Mouse (Mus musculus) G1E-ER4 (cell line): ENCODE measurements around the gene A330070K13Rik. TPM values are rescaled to one million over a fixed set of nuclear protein-coding genes. Genes with fewer than 3 reads are reported as not detected.

Source experiments
- GATA1 ChIP-seq: IDR thresholded peaks from one replicate; pipeline ENCODE4 v1.8.0; 2012; ENCODE audit warnings: low read length, inconsistent platforms
- polyA plus RNA-seq: library from polyadenylated mRNA; stranded (reverse); fragments of >175 nt; gene quantifications from 2 replicates; pipeline ENCODE4 v1.2.3, GENCODE M21; 2012

Gene A330070K13Rik
- not detected in 2 replicates for polyA plus RNA-seq

DNA sequence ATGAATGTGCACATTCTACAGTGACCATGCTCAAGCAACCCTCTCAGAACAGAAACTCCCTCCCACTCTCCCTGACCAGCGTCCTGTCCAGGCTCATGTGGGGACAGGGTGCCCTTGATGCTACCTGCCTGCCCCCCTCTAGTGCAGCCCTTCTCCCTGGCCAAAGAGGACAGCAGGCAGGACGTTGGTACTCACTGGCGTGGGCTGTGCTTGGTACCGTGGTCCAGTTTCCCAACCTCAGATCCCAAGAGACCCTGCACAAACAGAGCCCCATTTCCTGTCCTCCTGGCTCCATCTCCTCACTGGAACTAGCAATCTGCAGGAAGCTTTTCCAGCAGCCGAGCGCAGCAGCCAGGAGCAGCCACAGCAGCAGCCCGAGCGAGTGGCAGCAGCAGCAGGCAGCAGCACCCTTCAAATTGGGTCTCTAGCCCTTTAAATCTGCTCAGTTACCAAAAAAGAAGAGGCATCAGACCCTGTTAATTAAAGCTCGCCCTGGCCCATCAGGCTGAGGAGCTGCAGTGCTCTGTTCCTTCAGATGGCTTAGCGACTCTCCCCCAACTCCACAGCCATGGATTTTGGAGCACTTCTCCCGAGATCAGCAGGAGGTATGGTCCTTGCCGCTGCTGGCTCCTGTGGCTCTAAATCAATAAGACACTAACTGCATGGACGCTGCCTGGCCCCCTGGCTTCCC lies at the start of gene A330070K13Rik:
Gene A330070K13Rik (minus strand): TSS at position 410 of the 691 bp plus-strand sequence.
- no peak for TF ChIP-seq GATA1

DNA sequence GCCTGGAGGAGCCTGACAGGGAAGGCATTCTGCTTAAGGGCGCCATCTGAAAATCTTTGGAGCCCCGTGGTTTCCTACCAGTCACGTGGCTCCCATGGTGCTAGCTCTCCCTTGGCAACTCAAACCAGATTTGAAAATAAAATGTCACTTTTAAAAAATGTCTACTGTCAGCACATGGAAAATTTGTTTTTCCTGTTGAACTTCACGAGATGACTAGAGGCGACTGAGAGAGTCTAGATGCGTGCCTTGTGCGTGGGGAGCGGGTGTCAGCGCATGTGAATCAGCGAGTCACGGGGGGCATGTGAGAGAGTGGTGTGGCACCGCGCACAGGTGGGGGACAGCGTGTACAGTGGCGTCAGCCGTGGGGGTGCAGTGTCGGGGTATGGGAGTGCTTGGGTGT lies 27.1 kb upstream of the A330070K13Rik start:
- TF ChIP-seq GATA1, result no peak

GRCm38 (mm10) chr5:130409706-130410105 lies 25.3 kb upstream of the A330070K13Rik start:
- no peak for TF ChIP-seq GATA1

DNA sequence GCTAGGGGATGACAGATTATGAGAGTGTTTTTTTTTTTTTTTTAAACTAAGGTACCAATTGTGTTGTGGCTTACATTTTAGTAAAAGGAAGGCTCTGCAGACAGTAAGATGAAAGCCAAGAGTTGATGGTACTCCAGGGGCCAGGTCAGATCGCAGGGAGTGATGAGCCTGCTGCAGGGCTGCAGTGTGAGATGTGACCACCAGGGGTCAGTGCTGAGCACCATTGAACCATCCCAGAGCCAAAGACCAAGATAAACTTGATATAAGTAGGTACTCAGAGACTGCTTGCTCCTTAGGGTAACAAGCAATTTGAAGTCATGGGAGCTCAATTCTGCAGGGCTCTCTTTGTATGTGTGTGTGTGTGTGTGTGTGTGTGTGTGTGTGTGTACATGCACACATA lies 20.8 kb upstream of the A330070K13Rik start:
- no peak for TF ChIP-seq GATA1

DNA sequence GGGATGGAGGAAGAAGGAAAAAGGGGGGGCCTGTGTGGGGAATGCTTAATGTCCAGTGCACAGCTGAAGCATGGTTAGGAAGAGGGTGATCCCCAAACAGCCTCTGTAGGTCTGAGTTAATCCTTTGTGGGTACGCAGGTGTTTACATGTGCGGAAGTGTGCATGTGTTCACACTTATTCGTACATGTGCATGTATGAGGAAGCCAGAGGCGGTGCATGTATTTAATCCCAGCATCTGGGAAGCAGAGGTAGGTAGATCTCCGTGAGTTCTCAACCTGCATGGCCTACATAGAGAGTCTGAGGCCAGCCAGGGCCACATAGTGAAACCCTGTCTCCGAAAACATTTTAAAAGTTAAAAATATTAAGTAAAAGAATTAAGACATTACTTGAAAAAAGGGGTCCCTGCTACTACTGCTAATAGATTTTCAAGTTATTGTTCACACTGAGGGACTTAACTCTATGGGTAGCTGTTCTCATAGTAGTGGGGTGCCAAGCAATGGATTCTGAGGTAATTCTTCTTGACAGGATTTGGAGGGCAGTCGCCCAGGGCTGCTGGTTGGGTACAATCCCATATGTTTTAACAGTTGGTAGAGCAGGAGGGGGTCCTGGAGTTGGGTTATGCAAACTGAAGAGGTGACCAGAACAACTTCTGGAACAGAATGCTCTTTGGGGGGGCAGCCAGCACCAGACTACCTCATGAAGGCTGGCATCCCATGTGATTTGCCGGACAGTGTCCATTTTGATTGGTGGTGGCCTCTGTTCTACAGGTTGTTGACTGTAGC lies 15.9 kb upstream of the A330070K13Rik start:
- TF ChIP-seq GATA1, result no peak

DNA sequence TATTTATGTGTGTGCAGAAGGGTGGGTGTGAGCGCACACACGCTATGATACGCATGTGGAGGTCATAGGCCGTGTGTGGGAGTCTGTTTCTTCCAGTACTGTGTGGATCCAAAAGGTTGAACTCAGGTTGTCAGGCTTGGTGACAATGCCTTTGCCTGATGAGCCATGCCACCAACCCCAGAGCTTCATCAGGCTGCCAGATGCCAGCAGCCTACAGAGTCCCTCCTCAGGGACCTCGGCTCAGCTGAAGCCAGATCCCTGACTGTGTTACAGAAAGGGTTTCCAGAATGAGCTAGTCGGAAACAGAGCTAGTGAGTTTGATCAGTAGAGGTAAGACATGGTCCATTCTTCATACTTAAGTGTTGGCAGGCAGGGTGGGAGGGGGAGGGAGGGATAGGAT lies 10.7 kb upstream of the A330070K13Rik start:
- no peak for TF ChIP-seq GATA1

DNA sequence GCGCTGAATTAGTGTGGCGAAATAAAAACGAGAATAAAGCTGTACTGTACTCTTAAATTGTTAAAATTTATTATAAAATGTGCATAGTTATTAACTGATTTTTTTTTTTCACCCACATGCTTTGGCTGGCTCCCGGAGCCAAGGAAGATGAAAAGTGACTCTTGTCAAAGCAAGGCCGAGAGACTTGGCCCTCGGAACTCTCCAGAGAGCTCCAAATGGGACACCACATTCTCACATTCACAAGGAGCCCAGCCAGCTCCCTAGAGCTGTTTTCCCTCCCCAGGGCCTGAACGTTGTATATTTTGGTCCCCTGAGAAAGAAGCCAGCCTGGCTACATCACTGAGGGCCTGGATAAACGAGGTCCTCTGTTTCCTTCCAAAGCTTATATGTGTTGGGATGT lies 10.0 kb upstream of the A330070K13Rik start:
- no peak for TF ChIP-seq GATA1

GRCm38 (mm10) chr5:130393618-130394355 lies 9.4 kb upstream of the A330070K13Rik start:
- TF ChIP-seq GATA1, result no peak

GRCm38 (mm10) chr5:130386418-130386817 lies 2.0 kb upstream of the A330070K13Rik start:
- no peak for TF ChIP-seq GATA1

- TF ChIP-seq GATA1, result no peak
Observed at GRCm38 (mm10) chr5:130375411-130375810, 9.0 kb downstream of the A330070K13Rik start.

GRCm38 (mm10) chr5:130369237-130369636 lies 15.2 kb downstream of the A330070K13Rik start, which contains the start of gene Caln1:
Gene Caln1, plus strand, starts transcription at chr5:130369455.
- no peak for TF ChIP-seq GATA1

GRCm38 (mm10) chr5:130368236-130368635 lies 16.2 kb downstream of the A330070K13Rik start:
- no peak for TF ChIP-seq GATA1

DNA sequence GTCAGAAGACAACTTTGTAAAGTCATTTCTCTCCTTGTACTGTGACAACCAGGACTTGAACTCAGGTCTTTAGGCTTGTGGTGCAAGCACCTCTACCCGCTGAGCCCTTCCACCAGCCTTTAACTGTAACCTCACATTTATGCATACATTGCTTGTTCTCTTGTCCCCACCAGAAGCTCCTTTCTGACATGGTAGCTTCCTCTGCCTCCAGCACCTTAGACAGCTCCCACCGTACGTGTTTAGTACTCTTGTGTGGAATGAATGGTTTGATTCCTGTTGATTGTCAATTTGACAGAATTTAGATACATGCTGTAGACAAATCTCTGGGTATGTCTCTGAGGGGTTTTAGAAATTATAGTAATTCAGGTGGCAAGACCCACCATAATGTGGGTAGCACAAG lies 20.7 kb downstream of the A330070K13Rik start:
- TF ChIP-seq GATA1, result no peak

- TF ChIP-seq GATA1, result no peak
Observed at GRCm38 (mm10) chr5:130363111-130363510, 21.3 kb downstream of the A330070K13Rik start.

- TF ChIP-seq GATA1, result no peak
Observed at GRCm38 (mm10) chr5:130355223-130355622, 29.2 kb downstream of the A330070K13Rik start.

- TF ChIP-seq GATA1, result no peak
Observed at GRCm38 (mm10) chr5:130345871-130346270, 38.6 kb downstream of the A330070K13Rik start.
